Mouse (Mus musculus) hindbrain, postnatal 0 days (tissue): ENCODE measurements around the gene Eci2. TPM values are rescaled to one million over a fixed set of nuclear protein-coding genes. Genes with fewer than 3 reads are reported as not detected.
"Not testable (repeated sequence)": the region's sequence is repeated elsewhere in the genome, so short reads cannot be mapped to it uniquely, and the experiment has no call there.

Experiments
- ATAC-seq: fragments of 200-750 bp; cut with Nextera tagmentation; 2 replicates; pipeline ENCODE4 v1.8.0; 2017; ENCODE audit warnings: mild to moderate bottlenecking, moderate TSS enrichment, moderate library complexity
- DNase-seq: peaks from one replicate; pipeline ENCODE4 v3.0.0-alpha.2; 2015; ENCODE audit warnings: low spot score
- H3K27ac ChIP-seq: fragments of 300-500 bp; sonication (generic); 2 replicates; pipeline ENCODE4 v1.5.1; 2014; ENCODE audit warnings: mild to moderate bottlenecking
- H3K27me3 ChIP-seq: fragments of 300-500 bp; sonication (generic); 2 replicates; pipeline ENCODE4 v1.6.1; 2014; ENCODE audit warnings: low read length, mixed read lengths; ENCODE audit not compliant: insufficient read depth
- H3K36me3 ChIP-seq: fragments of 300-500 bp; sonication (generic); 2 replicates; pipeline ENCODE4 v1.6.1; 2014; ENCODE audit warnings: low read length, mixed read lengths; ENCODE audit not compliant: insufficient read depth
- H3K4me1 ChIP-seq: fragments of 300-500 bp; sonication (generic); 2 replicates; pipeline ENCODE4 v1.6.1; 2014; ENCODE audit warnings: antibody characterized with exemption, low read length, mixed read lengths; ENCODE audit not compliant: insufficient read depth
- H3K4me2 ChIP-seq: fragments of 300-500 bp; sonication (generic); 2 replicates; pipeline ENCODE4 v1.6.1; 2014; ENCODE audit warnings: low read depth, mild to moderate bottlenecking, low read length, moderate library complexity, mixed read lengths
- H3K4me3 ChIP-seq: fragments of 300-500 bp; sonication (generic); 2 replicates; pipeline ENCODE4 v1.5.1; 2014; ENCODE audit warnings: low read length
- H3K9ac ChIP-seq: fragments of 300-500 bp; sonication (generic); replicated peaks from 2 replicates; pipeline ENCODE4 v1.6.1; 2014; ENCODE audit warnings: mild to moderate bottlenecking, low read length, moderate library complexity, mixed read lengths
- H3K9me3 ChIP-seq: fragments of 300-500 bp; sonication (generic); 2 replicates; pipeline ENCODE4 v1.6.1; 2016; ENCODE audit warnings: low read length, mixed read lengths
- CTCF ChIP-seq: IDR thresholded peaks from 2 replicates; pipeline ENCODE4 v1.5.1; 2016; ENCODE audit warnings: antibody characterized with exemption, control low read depth, low read depth
- WGBS: fragments of 180-500 bp; shearing (Covaris S2); extraction: QIAGEN DNeasy Blood & Tissue Kit; methylation state at CpG from one replicate; pipeline ENCODE4 v1.1.7; 2014; 5-methylcytosine and 5-hydroxymethylcytosine counted together
- polyA plus RNA-seq: library from polyadenylated mRNA; unstranded; fragments of >200 nt; fragmentation: Nextera tagmentation; extraction: Ambion mirVana; gene quantifications from 2 replicates; pipeline ENCODE4 v1.2.1, GENCODE M21; 2015
- total RNA-seq: library from RNA; depleted of rRNA; stranded (reverse); fragments of >200 nt; gene quantifications from 2 replicates; pipeline ENCODE4 v1.2.3, GENCODE M21; 2014

Gene Eci2
- total and polyA plus RNA-seq, 2 experiments from 2014 or later: 95.6 to 136 TPM

DNA sequence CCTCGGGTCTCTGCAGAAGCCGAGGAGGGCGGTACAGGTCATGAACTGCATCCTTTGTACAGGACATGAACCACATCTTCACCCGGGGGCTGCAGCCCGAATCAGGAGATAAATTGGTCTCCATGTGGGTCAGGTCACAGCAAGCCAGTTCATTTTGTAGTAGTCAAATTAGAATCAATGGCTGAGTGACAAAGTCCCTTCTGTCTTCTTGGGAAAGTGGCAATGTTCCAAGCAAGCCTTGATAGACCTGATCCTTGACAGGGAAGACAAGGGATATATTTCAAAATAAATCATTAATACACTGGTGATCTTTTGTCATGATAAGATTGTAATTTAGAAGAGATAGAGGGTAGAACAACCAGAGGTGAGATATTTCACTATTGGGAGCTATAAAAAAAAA lies 9.6 kb upstream of the Eci2 start:
- no peak overlapping the region for H3K4me3 ChIP-seq
- DNase-seq (no peak), ATAC-seq (no peak)
- TF ChIP-seq CTCF: no peak
- H3K9ac ChIP-seq: no peak overlapping the region
- no peaks in the 10 kb centered on the region for H3K27me3 ChIP-seq
- no peaks in the 10 kb centered on the region for H3K36me3 ChIP-seq
- no peaks in the 10 kb centered on the region for H3K4me1 ChIP-seq
- no peak overlapping the region for H3K4me2 ChIP-seq
- no peak overlapping the region for H3K27ac ChIP-seq
- H3K9me3 ChIP-seq: no peaks in the 10 kb centered on the region
- 54% methylated on average over 5 of the region's 5 CpGs for WGBS

GRCm38 (mm10) chr13:35035731-35036130 lies 8.8 kb upstream of the Eci2 start:
- no peak overlapping the region for H3K27ac ChIP-seq
- H3K4me3 ChIP-seq: no peak overlapping the region
- DNase-seq (no peak), ATAC-seq (no peak)
- no peaks in the 10 kb centered on the region for H3K9me3 ChIP-seq
- no peaks in the 10 kb centered on the region for H3K4me1 ChIP-seq
- no peak overlapping the region for H3K4me2 ChIP-seq
- H3K36me3 ChIP-seq: no peaks in the 10 kb centered on the region
- TF ChIP-seq CTCF: no peak
- H3K9ac ChIP-seq: no peak overlapping the region
- no peaks in the 10 kb centered on the region for H3K27me3 ChIP-seq
- 77% methylated on average over 4 of the region's 4 CpGs for WGBS

DNA sequence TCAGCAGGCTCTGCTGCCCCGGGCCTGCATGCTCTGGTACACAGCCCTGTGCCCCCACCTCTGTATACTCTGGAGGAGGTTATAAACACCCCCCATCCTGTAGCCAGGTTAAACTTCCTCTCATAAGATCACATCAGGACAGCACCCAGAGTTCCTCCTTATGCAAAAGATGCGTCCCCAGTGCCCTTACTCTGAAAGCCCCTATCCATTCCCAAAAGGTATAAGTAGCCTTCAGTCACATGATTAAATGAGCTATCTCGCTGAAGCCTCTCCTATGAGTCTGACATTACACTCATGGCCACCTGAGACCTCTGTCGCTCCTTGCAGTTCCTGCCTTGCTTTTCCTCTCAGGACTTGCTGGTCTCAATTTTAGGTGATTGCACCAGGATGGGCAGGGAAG lies 6.7 kb upstream of the Eci2 start:
- Histone ChIP-seq H3K9me3 (no peaks in the 10 kb centered on the region), H3K4me1 (no peaks in the 10 kb centered on the region), H3K36me3 (no peaks in the 10 kb centered on the region), H3K27me3 (no peaks in the 10 kb centered on the region), H3K9ac (no peak overlapping the region), H3K27ac (no peak overlapping the region), H3K4me2 (no peak overlapping the region), H3K4me3 (no peak overlapping the region)
- ATAC-seq: no peak
- 90% methylated on average over 4 of the region's 4 CpGs for WGBS
- no peak for TF ChIP-seq CTCF
- DNase-seq: no peak

DNA sequence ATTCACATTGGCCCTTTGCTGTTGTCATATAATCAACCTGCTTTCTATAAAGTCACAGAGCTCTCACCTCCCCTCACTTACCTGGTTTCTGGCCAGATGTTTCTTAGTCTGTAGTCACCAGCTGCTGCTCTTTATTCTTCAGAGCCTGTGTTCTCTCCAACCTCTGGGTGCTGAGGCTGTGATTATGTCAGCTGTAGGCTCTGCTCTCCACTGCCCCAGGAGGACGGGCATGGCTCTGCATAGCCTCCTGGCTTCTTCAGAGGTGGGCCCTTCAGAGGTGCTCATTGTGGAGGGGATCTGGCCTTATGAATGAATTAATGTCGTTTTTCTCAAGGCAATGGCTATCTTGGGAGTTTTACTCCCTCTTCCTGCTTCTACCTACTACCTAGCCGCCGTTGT lies 4.8 kb upstream of the Eci2 start:
- Histone ChIP-seq H3K9me3 (no peaks in the 10 kb centered on the region), H3K4me1 (peaks cover 2% of the 10 kb centered on the region; the same call in 1 of the 2 replicates), H3K4me2 (no peak overlapping the region), H3K36me3 (no peaks in the 10 kb centered on the region), H3K4me3 (no peak overlapping the region), H3K27me3 (no peaks in the 10 kb centered on the region), H3K27ac (no peak overlapping the region), H3K9ac (no peak overlapping the region)
- no peak for ATAC-seq
- WGBS: 75% methylated on average over 4 of the region's 4 CpGs
- TF ChIP-seq CTCF: peak; percentile 56
- peak; percentile 7 for DNase-seq

GRCm38 (mm10) chr13:35030979-35031683 lies 4.2 kb upstream of the Eci2 start:
- no peaks in the 10 kb centered on the region for H3K36me3 ChIP-seq
- no peak for ATAC-seq
- TF ChIP-seq CTCF: peak; percentile 62

GRCm38 (mm10) chr13:35028365-35028764 lies 1.5 kb upstream of the Eci2 start:
- no peak for DNase-seq
- no peak for TF ChIP-seq CTCF
- H3K4me1 ChIP-seq: peaks cover 2% of the 10 kb centered on the region; the same call in 1 of the 2 replicates
- no peak overlapping the region for H3K27ac ChIP-seq
- no peak for ATAC-seq
- WGBS: 93% methylated on average over 3 of the region's 3 CpGs
- no peaks in the 10 kb centered on the region for H3K36me3 ChIP-seq
- H3K4me3 ChIP-seq: no peak overlapping the region
- H3K9ac ChIP-seq: no peak overlapping the region
- no peak overlapping the region for H3K4me2 ChIP-seq
- no peaks in the 10 kb centered on the region for H3K27me3 ChIP-seq
- H3K9me3 ChIP-seq: no peaks in the 10 kb centered on the region

More at GRCm38 (mm10) chr13:35030979-35031683, 4.2 kb upstream of the Eci2 start:
- WGBS: 78% methylated on average over 7 of the region's 7 CpGs
- H3K9ac ChIP-seq: no peak overlapping the region
- H3K27me3 ChIP-seq: no peaks in the 10 kb centered on the region
- peak; percentile 67 for DNase-seq
- no peaks in the 10 kb centered on the region for H3K9me3 ChIP-seq
- H3K27ac ChIP-seq: no peak overlapping the region
- no peak overlapping the region for H3K4me2 ChIP-seq
- H3K4me1 ChIP-seq: peaks cover 2% of the 10 kb centered on the region; the same call in 1 of the 2 replicates
- H3K4me3 ChIP-seq: no peak overlapping the region

GRCm38 (mm10) chr13:35023401-35023800 lies 3.5 kb downstream of the Eci2 start:
- H3K27me3 ChIP-seq, H3K27ac ChIP-seq, H3K4me1 ChIP-seq, ATAC-seq, H3K9me3 ChIP-seq, H3K4me3 ChIP-seq, DNase-seq, H3K9ac ChIP-seq, H3K36me3 ChIP-seq, H3K4me2 ChIP-seq: not testable (repeated sequence)
- WGBS: 62% methylated on average over 1 of the region's 1 CpGs
